Mouse (Mus musculus) ES-CJ7 (cell line): ENCODE measurements around the gene Ptpn12.

Source experiments
- DNase-seq: peaks from one replicate; pipeline ENCODE4 v3.0.0; 2011; ENCODE audit warnings: low read depth, low spot score

Gene Ptpn12

GRCm38 (mm10) chr5:21030226-21030625 is 25.5 kb downstream of the Ptpn12 start:
- no peak for DNase-seq

DNA sequence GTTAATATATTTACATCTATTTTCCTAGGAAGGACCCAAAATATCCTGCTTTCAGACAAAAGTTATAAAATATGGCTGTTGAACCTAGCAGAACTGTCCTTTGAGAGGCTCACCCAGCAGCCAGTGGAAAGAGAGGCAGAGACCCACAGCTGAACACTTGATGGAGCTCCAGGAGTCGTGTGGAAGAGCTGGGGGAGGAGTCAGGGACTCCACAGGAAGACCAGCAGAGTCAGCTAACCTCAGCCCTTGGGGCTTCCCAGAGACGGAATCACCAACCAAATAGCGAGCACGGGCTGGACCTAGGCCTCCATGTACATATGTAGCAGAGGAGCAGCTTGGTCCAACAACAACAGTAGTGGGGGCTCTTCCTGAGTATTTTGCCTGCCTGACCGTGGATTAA is 38.6 kb downstream of the Ptpn12 start:
- peak; percentile 60 for DNase-seq

- no peak for DNase-seq
These were observed 44.8 kb downstream of the Ptpn12 start for GRCm38 (mm10) chr5:21010908-21011307.

DNA sequence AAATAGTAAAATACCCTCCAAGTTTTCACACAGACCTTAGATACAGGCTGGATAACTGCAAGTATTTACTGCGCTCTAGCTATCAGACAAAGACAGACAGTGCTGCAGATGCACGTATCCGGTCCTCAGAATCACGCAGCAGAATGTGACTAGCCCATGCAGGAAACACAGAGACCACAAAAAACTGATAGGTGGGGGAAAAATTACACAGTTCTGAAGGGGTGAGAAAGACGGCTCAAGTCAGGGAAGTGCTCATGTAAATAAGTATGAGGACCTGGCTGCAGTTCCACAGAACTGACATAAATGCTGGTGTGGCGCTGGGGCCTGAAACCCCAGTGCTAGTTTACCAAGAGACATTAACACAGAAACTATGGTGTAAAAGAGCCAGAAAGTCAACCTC is 53.0 kb downstream of the Ptpn12 start:
- no peak for DNase-seq

- no peak for DNase-seq
These were observed 53.9 kb downstream of the Ptpn12 start for GRCm38 (mm10) chr5:21001622-21002315.

DNA sequence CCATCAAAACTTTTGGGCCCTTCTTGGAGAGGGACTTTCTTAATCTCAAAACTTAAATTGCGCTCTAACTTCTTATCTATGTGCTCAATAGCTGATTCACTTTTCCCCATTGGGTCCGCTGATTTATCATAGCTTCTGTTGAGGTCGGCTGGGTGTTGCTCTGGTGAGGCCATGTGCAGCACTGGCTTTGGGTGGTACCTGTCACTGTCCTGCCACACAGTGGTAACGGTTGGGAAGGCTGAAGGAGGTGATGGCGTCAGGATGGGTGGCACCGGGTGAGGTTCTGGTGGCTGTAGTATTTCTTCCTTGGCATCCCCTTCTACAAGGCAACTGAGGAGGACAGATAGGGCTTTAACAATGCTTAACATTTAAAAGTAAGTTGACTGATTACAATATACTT is 57.3 kb downstream of the Ptpn12 start:
- no peak for DNase-seq

DNA sequence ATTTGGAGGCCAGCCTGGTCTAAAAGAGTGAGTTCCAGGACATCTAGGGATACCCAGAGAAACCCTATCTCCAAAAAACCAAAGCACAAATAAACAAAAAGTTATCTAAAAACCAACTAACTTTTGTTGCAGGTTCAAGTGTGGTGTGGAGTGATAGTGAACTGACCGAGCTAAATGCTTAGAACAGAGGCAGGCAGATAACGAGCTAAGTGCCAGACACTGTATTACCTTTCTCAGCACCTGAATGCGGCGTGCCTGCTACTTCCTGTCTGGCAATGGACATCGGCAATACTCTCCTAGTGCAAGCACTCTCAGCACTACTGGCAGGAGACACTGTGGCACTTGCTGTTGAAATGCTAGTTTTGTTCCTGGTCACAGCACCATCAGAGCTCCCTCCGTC is 58.2 kb downstream of the Ptpn12 start:
- DNase-seq: no peak

- DNase-seq: no peak
These were observed 65.5 kb downstream of the Ptpn12 start for GRCm38 (mm10) chr5:20990062-20990809.

GRCm38 (mm10) chr5:20986271-20986670 is 69.4 kb downstream of the Ptpn12 start:
- no peak for DNase-seq

GRCm38 (mm10) chr5:20983505-20983904 is 72.2 kb downstream of the Ptpn12 start:
- no peak for DNase-seq

DNA sequence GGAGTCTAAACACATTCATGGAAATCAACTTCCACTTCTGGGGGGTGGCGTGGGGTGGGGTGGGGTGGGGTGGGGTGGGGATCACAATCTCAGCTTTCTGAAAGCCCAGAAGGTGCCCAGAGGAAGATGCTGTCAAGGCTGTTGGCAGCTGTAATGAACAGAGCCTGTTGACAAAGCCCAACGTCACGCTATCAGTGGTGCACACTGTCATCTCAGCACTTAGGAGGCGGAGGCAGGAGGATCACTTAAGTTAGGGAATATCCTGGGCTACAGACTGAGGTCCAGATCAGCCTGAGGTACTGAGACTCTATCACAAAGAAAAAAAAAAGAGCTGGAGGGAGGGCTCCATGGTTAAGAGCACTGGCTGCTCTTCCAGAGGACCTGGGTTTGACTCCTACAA is 81.0 kb downstream of the Ptpn12 start:
- peak; percentile 64 for DNase-seq

GRCm38 (mm10) chr5:20973999-20974398 is 81.7 kb downstream of the Ptpn12 start:
- peak; percentile 99 for DNase-seq

DNA sequence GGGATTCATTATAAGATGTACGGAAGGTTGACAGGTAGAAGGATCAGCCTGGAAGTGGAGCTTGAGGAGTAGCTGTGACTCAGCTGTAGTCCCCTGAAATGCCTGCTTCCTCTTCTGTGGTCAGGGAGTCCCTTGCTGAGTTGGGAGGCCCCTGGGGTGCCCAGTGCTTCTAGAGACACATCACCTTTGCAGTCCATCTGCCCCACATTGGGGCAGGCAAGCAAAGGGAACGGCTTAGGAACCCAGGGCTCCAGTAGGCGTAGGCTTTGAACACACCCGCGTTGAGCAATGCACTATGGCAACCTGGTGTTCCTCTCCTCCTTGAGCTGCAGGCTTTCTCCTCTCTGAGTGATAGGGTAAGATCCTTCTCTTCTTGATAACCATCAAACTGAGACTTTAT is 82.6 kb downstream of the Ptpn12 start:
- peak; percentile 55 for DNase-seq

GRCm38 (mm10) chr5:20968963-20969362 is 86.7 kb downstream of the Ptpn12 start:
- peak; percentile 91 for DNase-seq

- no peak for DNase-seq
These were observed 87.2 kb downstream of the Ptpn12 start for GRCm38 (mm10) chr5:20968493-20968892.

- DNase-seq: peak; percentile 46
These were observed 87.8 kb downstream of the Ptpn12 start for GRCm38 (mm10) chr5:20967942-20968341.

DNA sequence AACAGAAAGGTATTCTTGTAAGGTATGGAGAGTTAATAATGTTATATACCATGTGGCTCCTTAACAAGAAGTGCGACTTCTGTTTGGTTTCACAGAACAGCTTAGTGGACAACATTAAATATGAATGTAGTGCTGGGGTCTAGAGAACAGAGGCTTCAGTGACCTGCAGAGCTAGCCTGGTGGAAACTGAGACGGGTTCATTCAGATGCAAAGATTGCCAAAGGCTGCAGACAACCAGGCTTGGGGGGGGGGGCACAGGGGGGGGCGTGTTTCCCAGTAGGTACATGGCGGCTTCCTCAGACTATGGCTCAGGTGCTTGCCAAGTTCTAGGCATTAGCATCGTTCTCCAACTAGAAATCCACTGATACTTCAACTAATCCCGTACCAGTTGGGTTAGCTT is 91.3 kb downstream of the Ptpn12 start:
- DNase-seq: no peak

- no peak for DNase-seq
These were observed 92.4 kb downstream of the Ptpn12 start for GRCm38 (mm10) chr5:20963295-20963694.

- no peak for DNase-seq
These were observed 94.8 kb downstream of the Ptpn12 start for GRCm38 (mm10) chr5:20960927-20961326.

DNA sequence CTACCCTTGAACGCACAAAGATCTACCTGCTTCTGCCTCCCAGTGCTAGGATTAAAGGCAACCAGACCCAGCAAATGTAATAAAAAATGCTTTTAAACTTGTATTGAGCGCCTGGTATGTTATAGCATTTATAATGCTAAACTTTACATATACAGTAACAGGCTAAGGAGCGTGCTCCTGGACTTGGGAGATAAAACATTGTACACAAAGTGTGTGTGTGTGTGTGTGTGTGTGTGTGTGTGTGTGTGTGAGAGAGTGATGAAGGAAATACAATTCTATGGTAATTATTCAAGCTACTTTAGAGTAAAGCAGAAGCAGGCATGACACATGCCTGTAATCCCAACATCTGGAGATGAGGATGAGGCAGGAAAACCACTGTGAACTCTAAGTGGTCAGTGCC is 99.4 kb downstream of the Ptpn12 start, which contains the start of gene Rsbn1l:
Gene Rsbn1l, minus strand, starts transcription at position 101 of the 400 bp plus-strand sequence.
- DNase-seq: no peak

- no peak for DNase-seq
These were observed 100.4 kb downstream of the Ptpn12 start for GRCm38 (mm10) chr5:20955114-20955835.

GRCm38 (mm10) chr5:20952337-20952925 is 103.3 kb downstream of the Ptpn12 start:
- no peak for DNase-seq
